Mouse (Mus musculus): ENCODE measurements at regions not wholly inside any gene's neighbourhood (a gene's known extent, or its start where the extent isn't known, plus 50 kb on each side); places are given as distances from the start of the nearest gene placed in this dataset.

DNA sequence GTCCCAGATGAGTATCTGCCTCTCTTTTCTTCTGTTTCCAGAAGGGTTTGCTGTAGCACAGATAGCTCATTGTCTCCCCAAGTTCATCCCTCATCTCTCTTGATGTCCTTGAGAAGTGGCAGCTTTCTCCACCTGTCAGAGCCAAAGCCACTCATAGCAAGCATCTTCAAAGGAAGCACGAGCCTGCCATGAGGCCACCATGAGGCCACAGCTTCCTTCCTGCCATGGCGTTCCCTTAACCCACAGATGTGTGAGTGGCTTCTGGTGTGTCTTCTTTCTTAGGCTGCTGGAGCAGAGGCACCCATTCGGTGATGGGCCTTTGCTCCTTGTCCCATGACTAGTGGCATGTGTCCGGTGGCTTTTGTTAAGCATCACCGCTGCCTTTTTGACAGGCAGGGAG lies 149.5 kb downstream of the Irx5 start:
- no peaks in the 10 kb centered on the region for H3K4me1 ChIP-seq (ENCODE audit: insufficient read depth, low read depth, low read length)
- ATAC-seq (ENCODE audit: extremely low read depth, insufficient number of reproducible peaks, low FRiP score, poor library complexity, severe bottlenecking), result no peak
- no peaks in the 10 kb centered on the region for H3K36me3 ChIP-seq (replicated peaks)
- TF ChIP-seq POLR2AphosphoS5 (IDR thresholded peaks at IDR 0.05; ENCODE audit: insufficient replicate concordance, low read depth, low read length) (no peak), GATA1 (IDR thresholded peaks at IDR 0.05; ENCODE audit: borderline replicate concordance, low read length) (no peak), TAL1 (conservative IDR thresholded peaks at IDR 0.05; ENCODE audit: low read depth, low read length) (no peak), CTCF (IDR thresholded peaks at IDR 0.05; ENCODE audit: low read depth, low read length) (no peak), GATA2 (IDR thresholded peaks at IDR 0.05; ENCODE audit: borderline replicate concordance, low read depth, low read length) (no peak)
- no peak overlapping the region for H3K4me3 ChIP-seq (ENCODE audit: low read depth, low read length)
- H3K9me3 ChIP-seq (replicated peaks), result peaks cover 68% of the 10 kb centered on the region
- H3K27me3 ChIP-seq (ENCODE audit: insufficient read depth, low read length), result no peaks in the 10 kb centered on the region
- DNase-seq (ENCODE audit: low spot score), result no peak

DNA sequence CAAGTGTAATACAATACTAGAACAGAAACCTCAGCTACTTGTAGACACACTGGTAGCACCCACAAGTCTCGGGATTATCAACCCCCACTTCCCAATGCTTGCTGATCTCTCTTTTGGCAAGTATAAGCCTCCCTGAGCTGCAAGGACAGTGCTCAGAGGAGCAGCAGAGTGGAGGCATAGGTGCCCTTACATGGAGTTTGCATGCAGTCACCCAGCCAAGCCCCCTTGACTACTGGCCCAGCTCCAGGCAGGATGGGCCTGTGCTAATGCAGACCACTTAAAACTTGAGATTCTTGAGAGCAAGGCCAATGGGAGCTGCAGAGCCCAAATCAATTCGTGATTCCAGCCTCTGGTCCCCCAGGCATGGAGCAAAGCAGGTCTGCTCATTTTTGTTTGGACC lies 158.0 kb downstream of the Irx5 start:
- H3K4me1 ChIP-seq (ENCODE audit: insufficient read depth, low read depth, low read length), result no peaks in the 10 kb centered on the region
- H3K4me3 ChIP-seq (ENCODE audit: low read depth, low read length), result no peak overlapping the region
- DNase-seq (ENCODE audit: low spot score) (no peak), ATAC-seq (ENCODE audit: extremely low read depth, insufficient number of reproducible peaks, low FRiP score, poor library complexity, severe bottlenecking) (no peak)
- H3K27me3 ChIP-seq (ENCODE audit: insufficient read depth, low read length), result no peaks in the 10 kb centered on the region
- no peaks in the 10 kb centered on the region for H3K36me3 ChIP-seq (replicated peaks)
- peaks cover 52% of the 10 kb centered on the region for H3K9me3 ChIP-seq (replicated peaks)
- TF ChIP-seq GATA1 (IDR thresholded peaks at IDR 0.05; ENCODE audit: borderline replicate concordance, low read length), result no peak
- no peak for TF ChIP-seq CTCF (IDR thresholded peaks at IDR 0.05; ENCODE audit: low read depth, low read length)
- no peak for TF ChIP-seq GATA2 (IDR thresholded peaks at IDR 0.05; ENCODE audit: borderline replicate concordance, low read depth, low read length)
- no peak for TF ChIP-seq POLR2AphosphoS5 (IDR thresholded peaks at IDR 0.05; ENCODE audit: insufficient replicate concordance, low read depth, low read length)
- no peak for TF ChIP-seq TAL1 (conservative IDR thresholded peaks at IDR 0.05; ENCODE audit: low read depth, low read length)

DNA sequence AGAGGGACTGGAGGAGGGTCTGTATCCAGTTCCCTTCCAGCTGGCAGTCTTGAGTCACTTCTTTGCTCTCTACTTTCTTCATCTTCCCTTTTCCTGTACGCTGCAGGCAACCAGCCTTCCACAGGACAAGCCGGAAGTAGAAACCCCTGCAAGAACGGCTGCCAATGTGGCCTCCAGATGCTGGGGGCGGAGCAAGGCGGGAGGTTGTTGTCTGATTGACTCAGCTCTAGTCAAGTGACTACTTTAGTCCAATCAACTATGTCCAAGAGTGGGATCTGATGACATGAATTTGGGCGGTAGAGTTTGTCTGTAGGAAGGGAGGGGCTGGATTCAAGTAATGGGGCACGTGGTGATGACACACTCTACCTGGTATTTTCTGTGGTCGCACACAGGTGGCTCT lies 156.1 kb upstream of the Irx6 start:
- Histone ChIP-seq H3K9me3 (replicated peaks) (peaks cover 40% of the 10 kb centered on the region), H3K27me3 (ENCODE audit: insufficient read depth, low read length) (no peaks in the 10 kb centered on the region), H3K36me3 (replicated peaks) (no peaks in the 10 kb centered on the region), H3K4me1 (ENCODE audit: insufficient read depth, low read depth, low read length) (no peaks in the 10 kb centered on the region), H3K4me3 (ENCODE audit: low read depth, low read length) (no peak overlapping the region)
- TF ChIP-seq TAL1 (conservative IDR thresholded peaks at IDR 0.05; ENCODE audit: low read depth, low read length) (no peak), GATA2 (IDR thresholded peaks at IDR 0.05; ENCODE audit: borderline replicate concordance, low read depth, low read length) (no peak), CTCF (IDR thresholded peaks at IDR 0.05; ENCODE audit: low read depth, low read length) (no peak), GATA1 (IDR thresholded peaks at IDR 0.05; ENCODE audit: borderline replicate concordance, low read length) (no peak), POLR2AphosphoS5 (IDR thresholded peaks at IDR 0.05; ENCODE audit: insufficient replicate concordance, low read depth, low read length) (no peak)
- ATAC-seq (ENCODE audit: extremely low read depth, insufficient number of reproducible peaks, low FRiP score, poor library complexity, severe bottlenecking) (no peak), DNase-seq (ENCODE audit: low spot score) (no peak)

DNA sequence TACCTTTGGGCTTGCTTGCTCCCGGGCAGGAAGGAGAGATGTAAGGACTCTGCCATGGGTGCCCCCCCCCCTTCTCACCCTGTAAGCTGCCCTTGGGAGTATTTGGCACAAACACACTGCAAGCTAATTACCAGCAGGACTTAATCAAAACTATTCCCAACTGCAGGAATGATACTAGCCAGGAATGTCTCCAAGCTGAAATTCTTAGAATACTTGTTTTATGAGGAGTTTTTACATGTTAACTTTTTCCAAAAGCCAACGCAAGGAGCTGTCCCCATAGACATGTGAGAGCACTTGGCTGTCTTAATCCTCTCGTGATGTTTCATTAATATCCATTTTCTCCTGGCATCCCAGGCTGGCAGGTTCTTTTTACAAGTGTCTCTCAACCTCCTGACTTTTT lies 155.6 kb upstream of the Irx6 start:
- ATAC-seq (ENCODE audit: extremely low read depth, insufficient number of reproducible peaks, low FRiP score, poor library complexity, severe bottlenecking), result no peak
- DNase-seq (ENCODE audit: low spot score), result no peak

DNA sequence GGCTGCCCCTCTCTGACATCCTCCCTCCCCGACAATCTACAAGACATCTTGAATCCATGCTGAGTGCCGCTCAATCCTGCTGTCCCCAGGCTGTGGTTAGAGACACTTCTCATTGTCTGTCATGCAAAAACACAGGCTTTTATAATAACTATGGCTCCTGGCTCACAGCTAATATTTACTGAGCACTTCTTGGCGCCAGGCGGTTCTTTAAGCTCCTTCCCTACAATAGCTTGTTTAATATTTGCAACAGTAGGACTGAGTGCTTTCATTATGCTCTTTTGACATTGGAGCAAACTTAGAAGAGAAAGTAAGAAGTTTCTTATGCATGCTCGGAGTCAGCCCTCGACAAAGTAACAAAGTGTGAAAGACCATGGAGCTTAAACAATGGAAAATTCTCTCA lies 151.6 kb upstream of the Irx6 start:
- no peaks in the 10 kb centered on the region for H3K4me1 ChIP-seq (ENCODE audit: insufficient read depth, low read depth, low read length)
- H3K4me3 ChIP-seq (ENCODE audit: low read depth, low read length), result no peak overlapping the region
- no peaks in the 10 kb centered on the region for H3K27me3 ChIP-seq (ENCODE audit: insufficient read depth, low read length)
- H3K9me3 ChIP-seq (replicated peaks), result peaks cover 33% of the 10 kb centered on the region
- ATAC-seq (ENCODE audit: extremely low read depth, insufficient number of reproducible peaks, low FRiP score, poor library complexity, severe bottlenecking) (no peak), DNase-seq (ENCODE audit: low spot score) (no peak)
- no peak for TF ChIP-seq TAL1 (conservative IDR thresholded peaks at IDR 0.05; ENCODE audit: low read depth, low read length)
- TF ChIP-seq GATA2 (IDR thresholded peaks at IDR 0.05; ENCODE audit: borderline replicate concordance, low read depth, low read length), result no peak
- no peak for TF ChIP-seq POLR2AphosphoS5 (IDR thresholded peaks at IDR 0.05; ENCODE audit: insufficient replicate concordance, low read depth, low read length)
- no peak for TF ChIP-seq GATA1 (IDR thresholded peaks at IDR 0.05; ENCODE audit: borderline replicate concordance, low read length)
- TF ChIP-seq CTCF (IDR thresholded peaks at IDR 0.05; ENCODE audit: low read depth, low read length), result no peak
- no peaks in the 10 kb centered on the region for H3K36me3 ChIP-seq (replicated peaks)

More for the DNA sequence above, 155.6 kb upstream of the Irx6 start:
- peaks cover 37% of the 10 kb centered on the region for H3K9me3 ChIP-seq (replicated peaks)
- H3K4me3 ChIP-seq (ENCODE audit: low read depth, low read length), result no peak overlapping the region
- no peaks in the 10 kb centered on the region for H3K4me1 ChIP-seq (ENCODE audit: insufficient read depth, low read depth, low read length)
- no peaks in the 10 kb centered on the region for H3K36me3 ChIP-seq (replicated peaks)
- no peaks in the 10 kb centered on the region for H3K27me3 ChIP-seq (ENCODE audit: insufficient read depth, low read length)
- TF ChIP-seq TAL1 (conservative IDR thresholded peaks at IDR 0.05; ENCODE audit: low read depth, low read length) (no peak), CTCF (IDR thresholded peaks at IDR 0.05; ENCODE audit: low read depth, low read length) (no peak), GATA1 (IDR thresholded peaks at IDR 0.05; ENCODE audit: borderline replicate concordance, low read length) (no peak), POLR2AphosphoS5 (IDR thresholded peaks at IDR 0.05; ENCODE audit: insufficient replicate concordance, low read depth, low read length) (no peak), GATA2 (IDR thresholded peaks at IDR 0.05; ENCODE audit: borderline replicate concordance, low read depth, low read length) (no peak)

DNA sequence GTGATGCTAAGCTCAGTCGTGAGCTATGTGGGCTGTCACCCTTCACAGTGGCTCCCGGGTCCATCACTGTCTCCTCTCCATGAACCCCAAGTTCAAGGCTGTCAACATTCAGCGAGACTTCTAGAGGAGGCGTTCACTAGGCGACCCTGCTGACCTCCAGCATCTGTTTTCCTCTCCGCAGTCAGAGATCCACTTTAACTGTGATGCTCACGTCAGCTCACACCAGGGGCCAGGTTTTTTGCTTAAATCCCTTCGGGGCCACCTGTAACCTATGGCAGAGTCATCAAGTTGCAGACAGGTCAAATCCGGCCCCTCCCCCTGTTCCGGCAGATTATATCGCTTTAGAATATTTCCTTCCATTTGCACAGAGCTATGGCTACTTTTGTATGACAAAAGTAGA lies 144.3 kb upstream of the Irx6 start:
- DNase-seq (ENCODE audit: low spot score) (no peak), ATAC-seq (ENCODE audit: extremely low read depth, insufficient number of reproducible peaks, low FRiP score, poor library complexity, severe bottlenecking) (no peak)
- no peak overlapping the region for H3K4me3 ChIP-seq (ENCODE audit: low read depth, low read length)
- no peaks in the 10 kb centered on the region for H3K27me3 ChIP-seq (ENCODE audit: insufficient read depth, low read length)
- TF ChIP-seq GATA2 (IDR thresholded peaks at IDR 0.05; ENCODE audit: borderline replicate concordance, low read depth, low read length) (no peak), TAL1 (conservative IDR thresholded peaks at IDR 0.05; ENCODE audit: low read depth, low read length) (no peak), GATA1 (IDR thresholded peaks at IDR 0.05; ENCODE audit: borderline replicate concordance, low read length) (no peak), CTCF (IDR thresholded peaks at IDR 0.05; ENCODE audit: low read depth, low read length) (no peak), POLR2AphosphoS5 (IDR thresholded peaks at IDR 0.05; ENCODE audit: insufficient replicate concordance, low read depth, low read length) (no peak)
- H3K9me3 ChIP-seq (replicated peaks), result peaks cover 46% of the 10 kb centered on the region
- no peaks in the 10 kb centered on the region for H3K4me1 ChIP-seq (ENCODE audit: insufficient read depth, low read depth, low read length)
- no peaks in the 10 kb centered on the region for H3K36me3 ChIP-seq (replicated peaks)
